Mouse (Mus musculus) bone marrow macrophage, adult 2 months (primary cell): Measurements from ENCODE around the gene 4930455H04Rik.

ENCODE experiments used
- CTCF ChIP-seq: IDR thresholded peaks from 2 replicates; pipeline ENCODE4 v1.5.1; 2012; ENCODE audit warnings: low read depth, mild to moderate bottlenecking, low read length, moderate library complexity
- POLR2A ChIP-seq: IDR thresholded peaks from 2 replicates; pipeline ENCODE4 v1.6.1; 2012; ENCODE audit warnings: mild to moderate bottlenecking, low read depth, low read length, borderline replicate concordance

- TF ChIP-seq CTCF (no peak), POLR2A (no peak)
Observed at GRCm38 (mm10) chr3:116991180-116991579, 23.1 kb downstream of the 4930455H04Rik start.
